Mouse (Mus musculus) telencephalon, adult 2 months (tissue): ENCODE results near the gene Unc13c.

Experiments
- DNase-seq: peaks from one replicate; pipeline ENCODE4 v3.0.0-alpha.2; 2011; ENCODE audit warnings: low read depth, low spot score

The Unc13c gene

DNA sequence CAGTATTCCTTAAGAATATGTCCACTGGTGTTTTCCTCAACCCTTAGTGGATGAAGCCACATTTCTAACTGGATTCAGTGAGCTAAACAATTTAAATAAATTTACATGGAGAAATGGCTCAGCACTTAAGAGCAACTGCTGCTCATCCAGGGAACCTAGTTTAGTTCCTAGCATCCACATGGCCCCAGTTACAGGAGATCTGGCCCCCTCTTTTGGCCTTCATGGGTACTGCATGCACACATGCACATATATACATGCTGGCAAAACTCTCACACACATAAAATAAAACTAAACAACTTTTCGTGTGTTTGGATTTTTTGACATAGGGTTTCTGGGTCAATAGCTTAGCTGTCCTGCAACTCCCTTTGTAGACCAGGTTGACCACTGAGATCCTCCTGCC, 330.6 kb downstream of the Unc13c start:
- DNase-seq, result no peak

GRCm38 (mm10) chr9:73625171-73625570, 343.6 kb downstream of the Unc13c start:
- DNase-seq, result no peak

GRCm38 (mm10) chr9:73612896-73613295, 355.9 kb downstream of the Unc13c start:
- peak; percentile 13 for DNase-seq

GRCm38 (mm10) chr9:73603921-73604320, 364.8 kb downstream of the Unc13c start:
- DNase-seq, result no peak

DNA sequence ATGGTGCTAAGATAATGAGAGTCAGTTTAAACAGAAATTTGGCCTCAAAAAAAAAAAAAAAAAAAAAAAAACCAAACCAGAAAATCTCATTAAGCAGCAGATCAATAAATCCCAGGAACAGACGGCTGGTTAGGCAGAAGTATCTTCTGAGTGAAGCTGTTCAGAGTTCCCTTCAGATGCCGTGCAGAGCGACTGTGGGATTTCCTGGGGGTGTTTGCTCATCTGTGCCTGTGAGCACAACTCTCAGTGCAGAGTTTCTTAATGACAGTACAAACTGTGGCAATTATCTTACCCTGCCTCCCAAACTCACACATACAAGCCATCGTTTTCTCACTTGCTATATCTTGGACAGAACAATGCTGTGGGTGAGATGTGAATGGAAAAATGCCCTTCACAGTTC, 403.2 kb downstream of the Unc13c start:
- DNase-seq, result peak; percentile 36

DNA sequence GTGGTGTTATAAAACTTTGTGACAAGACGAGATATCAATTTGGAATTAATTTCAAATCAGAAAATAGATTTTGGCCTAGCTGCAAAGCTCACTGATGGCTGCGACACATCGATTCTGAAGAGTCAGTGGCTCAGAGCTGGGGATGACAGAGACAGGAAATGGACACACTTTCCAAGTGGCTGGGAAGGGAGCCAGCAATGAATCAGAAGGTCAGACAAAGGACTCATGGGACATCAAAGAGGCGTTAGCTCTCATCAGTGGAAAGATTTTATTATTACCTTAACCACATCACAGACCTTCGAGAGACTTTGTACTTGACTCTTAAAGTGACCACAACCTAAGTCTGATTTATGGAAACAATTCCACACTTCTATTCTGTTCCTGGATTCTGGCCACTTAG, 408.7 kb downstream of the Unc13c start:
- DNase-seq, result no peak

GRCm38 (mm10) chr9:73557805-73558204, 411.0 kb downstream of the Unc13c start:
- no peak for DNase-seq

DNA sequence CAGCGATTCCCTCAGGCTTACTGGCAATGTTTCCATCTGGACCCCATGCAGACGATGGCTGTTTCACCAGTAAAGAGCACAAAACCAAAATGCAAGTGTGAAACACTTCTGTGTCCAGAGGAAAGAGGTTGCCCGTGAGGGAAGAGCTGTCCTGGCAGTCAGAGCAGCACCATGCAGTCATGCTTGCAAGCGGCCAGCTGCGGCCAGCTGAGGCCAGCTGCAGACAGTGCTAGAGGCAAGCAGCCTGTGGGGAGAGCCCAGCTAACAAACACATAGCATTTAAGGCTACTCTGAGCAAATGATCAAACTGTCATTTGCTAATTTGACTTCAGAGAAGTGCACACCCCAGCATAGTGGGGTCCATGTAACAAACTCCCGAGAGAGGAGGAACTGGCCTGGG, 413.4 kb downstream of the Unc13c start:
- DNase-seq, result no peak

DNA sequence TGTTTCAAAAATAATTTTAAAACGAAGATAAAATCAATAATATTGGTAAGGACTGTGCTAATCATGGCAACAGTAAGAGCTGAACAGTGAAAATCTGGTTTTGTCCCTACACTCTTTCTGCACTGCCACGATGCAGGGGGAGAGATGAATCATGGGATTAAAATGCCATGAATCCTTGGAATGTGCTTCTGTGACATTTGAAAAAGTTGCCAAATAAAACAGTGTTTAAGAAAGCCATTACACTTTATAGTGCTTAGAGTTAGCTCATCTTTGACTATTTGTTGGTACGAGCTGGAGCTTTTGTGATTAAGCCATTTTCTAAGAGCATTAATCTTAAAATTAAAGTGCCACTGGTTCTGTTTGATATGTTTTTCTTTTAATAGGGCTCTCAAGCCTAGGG, 496.2 kb downstream of the Unc13c start:
- DNase-seq, result no peak

DNA sequence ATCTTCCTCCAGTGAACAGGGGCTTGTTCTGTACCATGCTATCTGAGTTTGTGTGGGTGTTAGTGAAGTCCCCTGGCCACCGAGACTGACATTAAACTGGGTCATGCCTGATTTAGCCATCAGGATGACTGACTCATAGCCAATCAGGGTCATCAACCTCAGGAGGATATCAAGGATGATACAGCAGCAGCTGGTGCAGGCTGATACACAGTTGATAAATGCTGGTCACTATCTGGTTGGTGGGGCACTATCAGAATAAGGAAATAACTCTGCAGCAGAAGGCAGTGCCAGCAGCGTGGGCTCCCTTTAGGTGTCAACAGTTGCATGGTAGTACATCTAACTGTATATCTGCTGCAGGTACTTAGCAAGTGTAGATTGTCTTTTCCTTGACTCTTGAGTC, 506.7 kb downstream of the Unc13c start:
- no peak for DNase-seq

DNA sequence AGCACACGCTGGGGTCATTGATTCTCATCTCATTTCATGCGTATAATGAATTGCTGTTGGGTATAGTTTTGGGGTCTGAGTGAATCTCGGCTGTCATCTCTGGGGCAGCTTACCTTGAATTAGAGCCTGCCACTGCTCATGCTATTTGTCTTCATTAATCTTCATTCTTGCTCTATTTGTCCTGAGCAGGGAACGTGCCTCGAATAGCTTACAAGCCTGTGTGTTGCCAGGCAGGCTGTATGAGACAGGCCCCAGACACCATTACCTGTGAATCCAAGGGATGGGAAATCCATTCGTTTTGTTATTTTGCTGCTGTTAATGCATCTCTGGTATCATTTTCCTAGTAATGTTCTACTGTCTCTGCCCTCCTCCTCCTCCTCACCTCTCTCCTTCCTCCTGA, 518.8 kb downstream of the Unc13c start:
- DNase-seq, result no peak

GRCm38 (mm10) chr9:73449216-73449615, 519.5 kb downstream of the Unc13c start:
- no peak for DNase-seq

DNA sequence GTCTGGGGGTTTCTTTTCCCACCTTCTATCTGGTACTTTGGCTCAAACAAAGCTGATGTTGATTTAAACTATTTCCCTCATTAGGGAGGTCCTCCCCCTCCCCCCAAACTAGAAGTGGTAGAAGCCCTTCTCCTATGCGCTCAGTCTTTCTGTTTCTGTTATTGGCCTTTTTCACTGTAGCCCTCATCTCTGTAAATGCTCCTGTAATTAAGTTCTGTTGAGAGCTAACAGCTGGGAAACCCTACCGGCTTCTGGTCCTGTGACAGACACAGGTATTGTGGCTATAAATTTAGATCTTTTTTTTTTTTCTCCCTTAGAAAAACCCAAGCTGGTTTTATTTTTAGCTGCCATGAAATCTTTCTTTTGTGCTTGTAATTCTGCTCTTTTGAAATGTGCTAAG, 536.8 kb downstream of the Unc13c start:
- peak; percentile 6 for DNase-seq
